Mouse (Mus musculus) naive thymus-derived CD4-positive, alpha-beta T cell, adult 2 months (primary cell): Measurements from ENCODE around the gene Fam71b.

Source experiments
- DNase-seq: peaks from one replicate; pipeline ENCODE4 v3.0.0-alpha.2; 2011; ENCODE audit warnings: low read depth

The Fam71b gene

DNA sequence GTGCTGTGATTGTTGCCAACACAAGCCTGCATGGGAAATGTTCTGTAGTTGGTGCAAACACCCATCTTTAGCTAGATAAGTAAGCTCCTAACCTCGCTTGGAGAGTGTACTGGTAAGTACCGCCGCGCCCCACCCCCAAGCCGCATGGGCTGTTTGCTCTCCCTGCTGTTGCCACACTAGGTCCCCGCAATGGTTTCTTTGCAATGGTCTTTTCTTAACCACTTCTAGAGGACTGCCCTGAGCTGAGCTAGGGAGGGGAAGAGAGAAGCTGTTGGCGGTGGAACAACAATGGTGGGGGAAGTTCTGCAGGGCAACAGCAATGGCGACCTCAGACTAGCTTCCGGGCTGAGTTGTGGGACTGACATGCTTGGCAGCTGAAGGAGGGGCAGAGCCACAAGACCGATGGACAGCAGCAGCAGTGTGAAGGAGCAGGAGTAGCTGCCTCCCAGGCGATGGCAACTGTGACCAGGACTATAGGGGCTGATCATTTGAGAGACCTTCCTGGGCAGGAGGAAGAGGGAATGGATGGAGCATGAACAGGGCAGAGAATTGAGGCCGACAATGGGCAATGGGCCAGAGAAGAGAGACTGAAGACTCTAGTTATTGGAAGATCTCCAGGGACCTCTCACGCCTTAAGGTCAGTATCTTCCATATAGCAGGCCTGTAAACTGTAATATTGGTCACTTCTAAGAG, at the start of gene Fam71b:
Gene Fam71b, plus strand, starts transcription at position 393 of the 693 bp plus-strand sequence.
- peak; percentile 66 for DNase-seq

DNA sequence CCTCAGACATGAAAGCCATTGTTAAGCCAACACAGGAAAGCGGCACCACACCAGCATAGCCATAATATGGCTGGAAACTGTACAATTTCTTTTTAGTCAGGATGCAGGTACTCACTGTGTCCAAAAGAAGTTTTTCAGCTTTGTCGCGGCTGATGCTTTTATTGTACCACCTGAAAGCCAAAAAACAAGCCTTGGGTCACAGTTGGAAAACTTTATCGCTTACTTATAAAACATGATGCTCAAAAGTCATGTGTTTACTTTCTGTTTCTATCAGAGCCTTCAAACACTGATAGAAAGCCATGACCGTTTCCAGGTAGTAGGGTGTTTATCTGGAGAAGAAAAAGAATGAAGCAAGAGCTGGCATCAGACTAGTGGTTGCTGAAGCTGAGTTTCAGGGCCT, 48.6 kb upstream of the Fam71b start:
- peak; percentile 67 for DNase-seq

DNA sequence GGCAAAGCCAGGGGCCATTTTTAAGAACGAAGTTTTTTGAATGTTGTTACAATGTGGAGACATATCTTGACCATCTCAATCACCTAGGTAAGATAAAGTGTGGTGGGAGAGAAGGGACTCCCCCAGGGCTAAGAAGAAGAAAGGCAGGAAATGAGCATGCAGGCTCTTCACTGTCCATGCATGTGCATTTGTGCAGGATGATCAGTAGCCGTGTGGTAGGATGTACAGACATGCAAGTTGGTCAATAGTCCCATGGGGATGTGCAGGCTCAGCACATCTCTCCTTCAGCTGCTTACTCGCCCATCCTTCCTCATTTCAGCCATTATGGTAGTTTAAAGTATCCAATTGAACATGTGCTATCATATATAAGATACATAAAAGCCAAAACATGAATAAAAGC, 47.9 kb upstream of the Fam71b start:
- DNase-seq = no peak

DNA sequence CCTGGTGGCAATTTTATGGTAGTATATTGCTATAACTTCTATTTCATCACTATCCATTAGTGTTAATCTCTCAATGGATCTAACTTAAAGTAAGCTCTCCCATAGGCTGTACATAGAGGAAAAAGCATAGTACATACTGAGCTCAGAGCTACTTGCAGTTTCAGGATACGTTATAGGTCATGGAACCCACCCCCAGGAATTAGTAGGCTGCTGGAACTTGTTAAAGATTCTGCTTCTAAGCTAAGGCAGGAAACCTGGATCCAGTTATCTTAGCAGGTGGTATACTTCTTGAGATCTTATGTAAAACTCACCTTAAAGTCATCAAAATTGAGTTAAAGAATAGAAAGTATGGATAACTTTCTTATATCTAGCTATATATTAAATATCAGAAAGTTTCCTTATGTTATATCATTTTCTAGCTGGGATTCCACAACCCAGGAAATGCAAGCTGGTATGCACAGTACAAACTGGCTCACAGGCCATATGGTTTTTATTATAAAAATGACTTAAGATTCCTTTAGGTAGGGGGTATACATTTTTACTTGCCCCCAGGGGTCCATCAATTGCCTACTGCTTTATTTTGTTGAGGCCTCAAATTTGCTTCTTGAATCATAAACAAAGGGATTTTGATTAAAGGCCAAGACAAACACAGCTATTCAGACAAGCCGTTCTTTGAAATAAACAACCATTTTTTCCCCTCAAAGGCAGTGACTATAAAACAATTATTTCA, 46.5 kb upstream of the Fam71b start:
- DNase-seq = no peak

DNA sequence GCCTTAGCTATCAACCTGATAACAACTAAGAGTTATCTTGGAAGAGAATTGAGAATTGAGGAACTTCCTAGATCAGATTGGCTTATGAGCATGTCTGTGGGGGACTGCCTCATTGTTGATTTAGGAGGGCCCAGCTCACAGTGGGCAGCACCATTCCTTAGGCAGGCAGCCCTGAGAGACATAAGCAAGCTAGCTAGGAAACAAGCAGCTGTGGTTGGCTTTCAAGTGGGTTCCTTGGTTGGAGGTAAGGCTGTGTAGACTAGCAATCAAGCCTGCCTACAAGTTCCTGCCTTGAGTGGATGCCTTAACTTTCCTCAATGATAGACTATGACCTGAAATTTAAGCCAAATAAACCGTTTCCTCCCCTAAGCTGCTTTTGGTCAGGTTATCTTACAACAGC, 38.0 kb upstream of the Fam71b start:
- no peak for DNase-seq

DNA sequence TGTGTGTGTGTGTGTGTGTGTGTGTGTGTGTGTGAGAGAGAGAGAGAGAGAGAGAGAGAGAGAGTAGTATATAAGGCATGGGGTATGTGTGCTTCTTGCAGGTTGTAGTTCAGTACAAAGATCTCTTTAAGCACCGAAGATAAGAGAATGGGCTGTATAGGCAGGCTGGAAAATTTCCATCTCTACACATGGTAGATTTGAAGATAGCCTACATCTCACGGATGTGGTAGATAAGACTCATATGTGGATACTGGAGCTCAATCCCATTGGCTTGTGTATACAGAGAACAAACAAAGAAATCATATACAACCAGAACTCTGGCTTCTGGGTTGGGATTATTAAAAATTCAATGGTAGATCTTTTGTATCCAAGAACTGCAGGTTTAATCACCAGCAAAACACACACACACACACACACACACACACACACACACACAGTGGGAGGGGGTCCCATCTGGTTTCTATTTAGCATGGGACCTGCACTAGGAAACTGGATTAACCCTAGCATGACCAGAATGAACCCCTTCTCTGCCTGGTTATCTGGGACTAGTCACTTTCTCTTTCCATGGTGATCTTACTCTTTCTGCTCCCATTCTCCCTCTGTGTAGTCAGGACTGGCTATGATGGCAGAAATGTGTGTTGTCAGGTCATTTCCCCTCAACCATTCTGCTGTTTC, 35.2 kb upstream of the Fam71b start:
- peak; percentile 58 for DNase-seq

DNA sequence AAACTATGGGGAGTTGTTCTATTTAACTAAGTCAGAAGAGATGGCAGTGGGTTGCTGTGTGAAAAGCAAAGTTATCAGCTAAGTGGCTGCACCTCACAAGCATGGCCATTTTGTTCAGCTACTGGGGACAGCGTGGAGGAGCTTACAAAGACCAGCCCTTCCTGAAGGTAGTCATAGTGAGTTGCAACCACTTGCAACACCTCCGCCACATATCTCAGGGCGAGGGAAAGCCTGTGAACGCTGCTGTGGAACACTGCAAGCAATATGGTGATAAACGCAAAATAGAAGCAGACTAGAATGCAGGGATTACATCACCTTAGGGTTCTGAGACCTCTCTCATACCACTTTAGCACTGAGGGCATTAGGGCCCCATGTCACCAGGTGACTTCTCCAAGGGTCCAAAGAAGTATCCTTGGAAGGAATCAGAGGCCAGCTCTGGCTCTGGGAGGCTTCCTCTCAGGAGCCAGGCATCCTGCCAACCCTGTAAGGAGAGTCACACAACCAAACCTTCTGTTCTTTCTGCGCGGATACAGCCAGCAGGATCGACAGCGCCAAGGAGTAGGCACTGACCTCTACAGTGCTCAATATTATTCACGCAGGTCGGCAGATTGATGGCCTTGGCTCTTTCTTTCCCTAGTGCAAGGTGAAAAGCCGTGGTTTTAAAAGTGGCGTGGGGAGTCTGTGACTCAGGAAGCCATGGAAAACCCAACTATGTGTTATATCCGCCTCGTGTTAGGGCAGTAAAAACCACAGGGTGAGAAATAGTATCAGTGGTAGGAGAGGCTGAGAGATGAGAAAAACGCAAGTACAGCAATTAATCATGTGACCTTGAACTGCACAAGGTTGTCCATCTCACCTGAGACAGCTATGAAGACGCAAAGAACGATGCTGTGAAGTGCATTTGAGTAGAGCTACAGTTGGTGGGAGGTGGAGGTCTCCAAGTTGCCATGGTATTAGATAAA, 34.0 kb upstream of the Fam71b start:
- DNase-seq = no peak

DNA sequence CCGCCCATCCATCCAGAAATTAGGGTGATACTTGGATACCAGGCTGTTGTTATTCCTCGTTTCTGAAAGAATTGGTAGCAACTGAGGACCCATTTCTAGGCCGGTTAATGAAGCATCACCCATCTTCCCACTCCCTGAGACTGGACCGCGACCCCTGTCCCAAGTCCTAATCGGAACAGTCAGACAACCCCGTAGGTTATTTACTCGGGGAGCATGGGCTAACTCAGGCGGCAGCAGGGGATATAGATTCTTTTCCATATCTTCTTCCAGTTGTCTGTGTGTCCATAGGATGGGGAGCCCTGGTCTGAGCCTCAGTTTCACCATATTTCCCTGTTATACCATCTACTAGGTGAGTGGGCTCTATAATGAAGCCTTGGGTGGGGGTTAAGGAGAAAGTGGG, 32.5 kb upstream of the Fam71b start:
- DNase-seq = no peak

DNA sequence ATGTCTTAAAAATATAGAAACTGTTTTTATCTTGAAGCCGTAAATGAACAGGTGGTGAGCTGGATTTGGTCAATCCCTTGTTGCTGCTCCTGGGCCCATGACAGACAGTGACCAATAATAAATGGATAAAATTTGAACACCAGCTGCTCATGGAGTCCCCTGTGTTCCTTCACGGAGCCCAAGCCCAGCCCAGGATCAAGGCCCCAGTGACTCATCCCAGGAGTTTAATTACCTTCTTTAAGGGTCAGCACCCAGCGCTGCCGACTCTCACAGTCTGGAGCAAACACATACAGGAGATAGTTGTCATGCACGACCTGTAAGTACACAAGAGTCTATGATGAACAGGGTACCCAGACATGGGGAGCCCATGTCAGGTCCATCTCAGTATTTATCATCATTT, 30.6 kb upstream of the Fam71b start:
- no peak for DNase-seq

DNA sequence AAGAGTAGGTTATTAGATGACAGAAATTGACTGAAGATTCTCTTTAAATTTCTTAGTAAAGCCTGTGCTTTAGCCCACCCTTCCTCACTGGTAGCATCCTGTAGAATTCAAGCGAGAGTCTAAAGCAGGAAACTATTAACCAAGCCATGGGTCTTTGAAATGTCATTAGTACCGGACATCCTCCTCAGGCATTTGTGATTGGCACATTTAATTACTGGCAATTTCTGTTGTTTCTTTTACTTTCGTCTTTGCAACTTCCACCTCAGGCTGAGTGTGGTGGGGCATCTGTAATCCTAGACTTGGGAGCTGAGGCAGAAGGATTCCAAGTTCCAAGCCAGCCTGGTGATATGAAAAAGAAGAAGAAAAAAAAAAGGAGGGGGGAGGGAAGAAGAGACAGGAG, 30.0 kb upstream of the Fam71b start:
- DNase-seq = no peak

DNA sequence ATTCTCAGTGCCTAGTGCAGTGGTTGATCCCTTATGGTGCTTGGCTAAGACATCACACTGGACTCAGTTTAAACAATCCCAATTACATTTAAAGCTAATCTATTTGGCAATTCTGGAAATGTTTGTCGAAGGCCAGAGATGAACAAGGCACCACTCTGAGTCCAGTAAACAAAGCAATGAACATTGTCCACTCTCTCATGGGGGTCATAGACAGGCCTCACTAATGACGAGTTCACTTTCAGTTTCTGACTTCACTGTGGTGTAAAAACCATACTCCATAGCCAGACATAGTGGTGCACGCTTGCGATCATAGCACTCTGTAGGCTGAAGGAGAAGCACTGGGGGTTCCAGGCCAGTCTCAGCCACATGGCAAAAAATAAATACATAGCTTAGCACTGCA, 25.9 kb upstream of the Fam71b start:
- peak; percentile 43 for DNase-seq

DNA sequence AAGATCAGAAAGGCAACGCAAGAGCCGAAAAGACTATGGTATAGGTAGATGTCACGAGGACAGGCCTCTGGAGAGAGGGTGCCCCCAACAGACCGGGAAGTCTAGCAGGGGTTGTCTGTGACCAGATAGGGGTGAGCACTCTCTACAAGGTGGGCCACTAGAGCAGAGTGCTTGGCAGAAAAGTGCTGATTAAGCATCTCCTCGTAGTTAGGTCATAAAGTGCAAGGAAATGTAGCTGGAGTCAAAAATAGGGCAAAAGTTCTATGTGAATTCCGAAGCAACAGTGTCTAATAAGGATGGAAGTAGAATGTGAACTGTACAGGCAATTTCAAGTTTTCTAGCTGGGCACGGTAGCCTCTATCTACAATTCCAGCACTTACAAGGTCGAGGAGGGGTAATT, 25.1 kb upstream of the Fam71b start:
- no peak for DNase-seq

DNA sequence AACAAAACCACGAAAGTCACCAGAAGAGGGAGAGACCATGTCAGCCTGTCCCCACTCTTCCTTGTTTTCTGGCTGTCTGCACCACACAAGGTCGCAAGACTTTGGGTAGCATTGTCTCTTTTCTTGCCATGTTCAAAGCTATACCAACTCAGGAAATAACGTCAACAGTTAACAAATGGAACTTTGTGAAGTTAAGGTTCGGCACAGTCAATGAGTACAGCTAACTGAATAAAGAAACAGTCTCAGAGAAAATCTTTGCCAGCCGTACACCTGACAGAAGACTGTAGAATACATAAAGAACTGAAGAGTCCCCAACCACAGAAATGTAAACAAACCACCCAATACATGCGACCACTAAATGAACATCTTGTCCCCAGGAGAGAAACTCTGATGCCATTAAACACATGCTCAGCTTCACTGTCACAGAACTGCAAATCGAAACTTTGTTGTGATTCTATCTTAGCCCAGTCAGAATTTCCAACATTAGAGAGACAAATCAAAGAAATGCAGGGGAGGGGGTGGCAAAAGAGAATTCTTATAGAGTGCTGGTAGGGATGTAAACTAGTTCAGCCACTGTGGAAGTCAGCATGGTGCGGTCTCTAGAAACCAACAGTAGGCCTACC, 23.9 kb upstream of the Fam71b start:
- peak; percentile 90 for DNase-seq

DNA sequence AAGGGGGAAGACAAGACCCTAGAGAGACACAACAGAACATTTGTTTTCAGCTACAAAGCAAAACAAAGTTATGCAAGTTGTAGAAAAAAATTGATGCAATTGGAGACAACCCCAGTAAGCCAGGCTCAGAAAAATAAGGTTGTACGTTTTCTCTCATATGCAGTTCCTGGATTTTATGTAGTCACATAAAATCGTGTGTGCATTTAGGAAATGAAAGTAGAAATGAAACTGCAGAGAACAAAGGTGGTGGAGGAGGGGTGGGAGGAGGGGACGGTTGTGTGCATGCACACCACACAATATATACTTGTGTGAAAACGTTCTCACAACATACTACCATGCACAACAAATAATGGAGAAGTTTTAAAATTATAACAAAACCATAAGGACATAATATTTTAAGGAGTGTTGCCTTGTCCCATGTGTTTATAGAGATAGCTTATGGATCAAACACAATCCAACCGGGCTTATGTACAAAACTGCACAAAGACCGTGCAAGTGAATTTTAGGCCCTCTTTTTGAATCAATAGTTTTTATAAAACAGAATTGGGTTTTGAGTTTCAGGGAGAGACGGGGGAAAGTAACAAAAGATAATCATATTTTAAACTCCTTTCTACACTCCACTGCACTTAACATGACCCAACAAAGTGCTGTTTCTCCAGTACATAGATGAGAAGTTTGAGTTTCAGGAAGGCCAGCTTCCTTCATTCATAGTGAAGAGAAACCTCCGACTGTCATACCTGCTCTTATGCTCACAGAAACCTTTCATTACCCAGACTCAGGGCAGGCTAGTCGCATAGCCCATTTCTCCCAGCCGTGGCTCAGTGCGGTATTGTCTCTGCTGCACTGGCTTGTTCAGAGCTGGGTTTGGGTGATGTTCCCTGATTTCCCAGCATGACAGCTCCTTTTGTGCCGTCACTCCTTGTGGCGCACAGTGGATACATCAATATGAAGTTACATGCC, 23.0 kb upstream of the Fam71b start:
- peak; percentile 81 for DNase-seq

DNA sequence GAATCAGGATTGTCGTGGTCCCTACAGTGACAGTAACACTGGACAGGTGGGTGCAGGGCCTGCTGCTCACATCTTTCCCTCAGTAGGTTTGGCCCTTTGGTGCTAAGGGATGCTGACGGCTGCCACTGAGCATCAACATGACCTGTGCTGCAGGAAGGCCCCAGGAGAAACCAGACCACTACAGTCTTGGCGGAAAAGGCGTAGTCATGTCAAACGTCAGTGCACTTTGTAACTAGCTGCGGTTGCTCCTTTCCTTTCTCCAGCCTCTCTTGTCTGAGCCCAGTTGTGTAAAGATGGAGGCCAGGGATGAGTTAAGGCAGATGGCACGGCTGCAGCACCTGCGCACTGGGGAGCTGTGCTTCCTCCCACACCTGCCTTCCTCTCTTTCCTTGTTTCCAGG, 21.3 kb upstream of the Fam71b start:
- peak; percentile 78 for DNase-seq

DNA sequence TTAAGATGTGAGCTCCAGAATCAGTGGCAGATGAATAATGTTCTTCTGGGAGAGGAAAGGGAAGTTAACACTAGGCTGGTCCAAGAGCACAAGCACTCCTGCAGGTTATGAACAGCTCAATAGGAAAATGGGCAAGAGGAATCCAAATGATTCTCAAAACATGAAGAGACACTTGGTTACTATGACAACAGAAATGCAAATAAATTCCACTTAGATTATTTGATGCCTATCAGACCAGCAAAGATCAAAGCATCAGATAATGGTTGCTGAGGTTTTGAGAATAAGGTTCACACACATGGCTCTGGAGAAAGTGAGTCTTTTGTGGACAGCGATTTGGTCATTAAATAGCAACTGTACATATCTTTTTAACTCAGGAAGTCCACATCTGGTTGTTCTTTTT, 19.0 kb upstream of the Fam71b start:
- DNase-seq = peak; percentile 75

DNA sequence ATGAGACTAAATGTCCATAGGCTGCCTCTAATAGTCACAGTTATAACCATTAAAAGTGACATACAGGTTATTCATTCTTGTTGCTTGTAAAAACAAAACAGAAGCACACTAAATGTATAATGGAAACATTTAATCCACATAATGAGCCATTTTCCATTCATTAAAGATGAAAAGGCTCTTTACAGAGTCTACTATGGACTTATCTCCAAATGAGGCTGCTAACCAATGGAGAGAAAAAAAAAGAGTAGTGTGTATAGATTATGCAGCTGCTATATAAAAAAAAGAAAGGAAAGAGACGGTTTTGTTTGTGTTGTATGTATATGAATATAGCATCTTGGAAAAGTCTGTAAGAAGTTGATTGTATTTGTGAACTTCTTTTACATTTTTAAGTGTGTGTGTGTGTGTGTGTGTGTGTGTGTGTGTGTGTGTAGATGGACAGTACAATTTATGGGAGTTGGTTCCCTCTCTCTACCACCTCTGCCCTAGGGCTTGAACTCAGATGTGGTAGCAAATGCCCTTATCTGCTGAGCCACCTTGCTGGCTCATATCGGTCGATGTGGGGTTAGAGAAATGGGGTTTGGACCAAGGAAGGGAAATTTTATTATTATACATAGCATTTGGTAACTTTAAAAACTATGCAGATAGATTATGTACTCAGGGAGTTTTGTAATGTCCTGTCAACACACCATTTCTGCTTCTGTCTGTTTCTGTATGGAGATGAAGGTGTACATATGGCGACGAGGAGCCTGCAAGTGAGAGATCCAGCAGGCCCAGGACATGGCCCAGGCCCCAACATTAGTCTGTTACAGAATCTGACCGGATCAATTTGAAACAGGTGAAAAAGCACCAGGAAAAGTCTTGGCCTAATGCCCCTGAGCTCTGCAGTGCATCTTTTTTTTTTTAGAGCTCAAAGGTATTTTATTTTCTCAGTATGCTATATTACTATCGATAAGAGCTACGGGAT, 18.3 kb upstream of the Fam71b start:
- DNase-seq = peak; percentile 47

DNA sequence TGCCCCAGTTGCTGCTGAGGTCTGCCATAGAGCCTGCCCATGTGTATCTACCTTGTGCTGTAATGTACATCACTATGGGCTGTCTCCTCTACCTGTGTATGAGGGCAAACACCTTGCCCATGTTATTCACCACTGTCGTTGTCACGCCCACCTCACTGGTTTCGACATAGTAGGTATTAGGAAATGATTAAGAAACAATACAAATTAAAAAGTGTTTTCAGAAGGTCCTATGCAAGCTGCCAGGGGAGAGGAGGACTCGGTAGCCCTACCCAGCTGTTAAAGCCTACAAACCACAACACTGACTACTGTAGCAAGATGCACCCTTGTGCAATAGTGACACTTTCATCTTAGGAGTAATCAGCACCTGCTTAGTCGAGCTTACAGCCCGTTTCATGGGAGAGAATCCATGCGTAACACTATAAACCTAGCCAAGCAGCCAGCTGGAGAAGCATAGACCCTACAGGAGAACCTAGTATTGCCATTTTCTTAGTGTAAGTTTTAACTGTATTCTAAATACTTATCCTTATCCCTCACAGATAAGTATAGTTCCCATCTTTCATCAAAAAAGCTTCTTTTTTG, 16.2 kb upstream of the Fam71b start:
- peak; percentile 67 for DNase-seq

DNA sequence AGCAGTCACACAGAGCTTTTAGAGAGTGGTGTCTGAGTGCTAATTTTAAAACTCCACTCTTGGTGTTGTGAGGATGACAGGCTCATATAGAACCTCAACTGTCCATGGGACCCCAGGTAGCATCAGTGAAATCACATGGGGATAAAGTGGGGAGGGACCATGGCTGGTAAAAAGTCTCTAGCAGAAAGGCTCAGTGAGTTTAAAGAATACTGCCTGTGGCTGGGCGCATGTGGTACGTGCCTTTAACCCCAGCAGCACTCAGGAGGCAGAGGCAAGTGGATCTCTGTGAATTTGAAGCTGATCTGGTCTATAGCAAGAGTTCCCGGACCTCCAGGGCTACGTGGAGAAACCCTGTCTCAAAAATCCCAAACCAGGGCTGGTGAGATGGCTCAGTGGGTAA, 13.9 kb upstream of the Fam71b start:
- peak; percentile 60 for DNase-seq
